Mouse (Mus musculus) neural tube, embryonic 10.5 days (tissue): ENCODE results near the gene Gm3127.
"Not testable (repeated sequence)": the region's sequence is repeated elsewhere in the genome, so short reads cannot be mapped to it uniquely, and the experiment has no call there.

Experiments used
- DNase-seq: peaks from one replicate; pipeline ENCODE4 v3.0.0-alpha.2; 2017; ENCODE audit warnings: low spot score; ENCODE audit errors: extremely low spot score

The Gm3127 gene

GRCm38 (mm10) chr14:4164730-4165129 is at the start of gene Gm3127:
Gm3127 (plus strand) TSS chr14:4165030.
- not testable (repeated sequence) for DNase-seq

GRCm38 (mm10) chr14:4141646-4142045 is 23.2 kb upstream of the Gm3127 start:
- DNase-seq = peak; percentile 0

GRCm38 (mm10) chr14:4182030-4182429 is 17.2 kb downstream of the Gm3127 start:
- peak; percentile 10 for DNase-seq

- DNase-seq = peak; percentile 13
These were observed 17.8 kb downstream of the Gm3127 start, which contains the start of gene Gm2974 for GRCm38 (mm10) chr14:4182491-4183210. Gm2974 (plus strand) TSS chr14:4182576.

GRCm38 (mm10) chr14:4183375-4183774 is 18.5 kb downstream of the Gm3127 start:
- not testable (repeated sequence) for DNase-seq
